Mouse (Mus musculus) embryonic facial prominence, embryonic 11.5 days (tissue): Measurements from ENCODE around the gene Smug1. TPM values are rescaled to one million over a fixed set of nuclear protein-coding genes. Genes with fewer than 3 reads are reported as not detected.
A peak's percentile ranks its signal among the peaks of the same experiment; 100 is the strongest.

ENCODE experiments used
- ATAC-seq: fragments of 200-750 bp; cut with Nextera tagmentation; replicated peaks from 2 replicates; pipeline ENCODE4 v1.8.0; 2017; ENCODE audit warnings: low read depth; ENCODE audit not compliant: insufficient number of reproducible peaks, low FRiP score, low TSS enrichment
- DNase-seq: peaks from one replicate; pipeline ENCODE4 v3.0.0-alpha.2; 2015; ENCODE audit warnings: low spot score
- H3K27ac ChIP-seq: fragments of 300-500 bp; sonication (generic); replicated peaks from 2 replicates; pipeline ENCODE4 v1.5.1; 2014; ENCODE audit warnings: mild to moderate bottlenecking, low read depth, low read length, control low read depth
- H3K27me3 ChIP-seq: fragments of 300-500 bp; sonication (generic); 2 replicates; pipeline ENCODE4 v1.6.1; 2014; ENCODE audit warnings: mild to moderate bottlenecking, low read length, moderate library complexity, mixed read lengths; ENCODE audit not compliant: control insufficient read depth, insufficient read depth
- H3K36me3 ChIP-seq: fragments of 300-500 bp; sonication (generic); replicated peaks from 2 replicates; pipeline ENCODE4 v1.6.1; 2014; ENCODE audit warnings: low read depth, mild to moderate bottlenecking, low read length, moderate library complexity, mixed read lengths; ENCODE audit not compliant: control insufficient read depth, insufficient read depth
- H3K4me1 ChIP-seq: fragments of 300-500 bp; sonication (generic); 2 replicates; pipeline ENCODE4 v1.6.1; 2014; ENCODE audit warnings: low read length, mixed read lengths; ENCODE audit not compliant: control insufficient read depth, insufficient read depth
- H3K4me2 ChIP-seq: fragments of 300-500 bp; sonication (generic); 2 replicates; pipeline ENCODE4 v1.6.1; 2014; ENCODE audit warnings: low read depth, mild to moderate bottlenecking, control low read depth, low read length, moderate library complexity
- H3K4me3 ChIP-seq: fragments of 300-500 bp; sonication (generic); 2 replicates; pipeline ENCODE4 v1.5.1; 2014; ENCODE audit warnings: low read depth, low read length, control low read depth
- H3K9ac ChIP-seq: fragments of 300-500 bp; sonication (generic); replicated peaks from 2 replicates; pipeline ENCODE4 v1.6.1; 2014; ENCODE audit warnings: mild to moderate bottlenecking, control low read depth, low read length
- H3K9me3 ChIP-seq: fragments of 300-500 bp; sonication (generic); replicated peaks from 2 replicates; pipeline ENCODE4 v1.6.1; 2016; ENCODE audit warnings: mild to moderate bottlenecking, low read length, inconsistent platforms, mixed read lengths; ENCODE audit not compliant: control insufficient read depth
- WGBS: fragments of 180-500 bp; shearing (Covaris S2); extraction: QIAGEN DNeasy Blood & Tissue Kit; methylation state at CpG from one replicate; pipeline ENCODE4 v1.1.7; 2014; 5-methylcytosine and 5-hydroxymethylcytosine counted together
- polyA plus RNA-seq: library from polyadenylated mRNA; unstranded; fragments of >200 nt; fragmentation: Nextera tagmentation; extraction: Ambion mirVana; gene quantifications from 2 replicates; pipeline ENCODE4 v1.2.1, GENCODE M21; 2014

The Smug1 gene
- polyA plus RNA-seq = 17.8 and 20.5 TPM in 2 replicates

GRCm38 (mm10) chr15:103167042-103167615 is at the start of gene Smug1:
Gene Smug1, minus strand, starts transcription at chr15:103167092.
- H3K9me3 ChIP-seq = no peaks in the 10 kb centered on the region
- H3K4me2 ChIP-seq = no peak within 1 kb of the TSS
- no peak within 1 kb of the TSS for H3K27ac ChIP-seq
- H3K27me3 ChIP-seq = peaks cover 65% of the 10 kb centered on the region
- H3K9ac ChIP-seq = no peak within 1 kb of the TSS
- DNase-seq (no peak), ATAC-seq (no peak)
- 22% methylated on average over 6 of the region's 6 CpGs for WGBS
- H3K36me3 ChIP-seq = no peaks in the 10 kb centered on the region
- H3K4me3 ChIP-seq = no peak within 1 kb of the TSS
- H3K4me1 ChIP-seq = peaks cover 12% of the 10 kb centered on the region

DNA sequence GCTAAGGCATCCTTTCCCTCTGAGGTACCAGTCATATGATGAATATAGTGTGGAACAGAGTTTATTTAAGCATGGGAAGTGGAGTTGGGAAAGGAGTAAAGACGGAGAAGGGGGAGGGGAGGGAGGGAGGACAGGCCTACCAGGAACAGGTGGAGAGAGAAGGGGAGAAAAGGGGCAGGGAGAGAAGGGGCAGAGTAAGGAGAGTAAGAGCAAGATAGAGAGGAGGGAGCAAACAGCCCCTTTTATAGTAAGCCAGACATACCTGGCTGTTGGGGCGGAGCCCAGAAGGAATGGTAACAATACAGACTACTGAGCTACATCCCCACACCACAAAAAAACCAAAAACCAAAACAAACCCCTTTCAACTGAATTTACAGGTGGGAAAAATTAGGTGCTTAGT is 49.2 kb upstream of the Smug1 start:
- Histone ChIP-seq H3K27ac (peak overlapping the region; percentile 81), H3K4me2 (peak overlapping the region; percentile 28), H3K4me3 (no peak overlapping the region), H3K9ac (0 out of 2 replicates have a peak overlapping the region, but pooled peaks have one; percentile 0), H3K36me3 (no peaks in the 10 kb centered on the region; the same call in 1 of the 2 replicates), H3K9me3 (no peaks in the 10 kb centered on the region), H3K4me1 (no peaks in the 10 kb centered on the region; the same call in 1 of the 2 replicates), H3K27me3 (no peaks in the 10 kb centered on the region)
- 17% methylated on average over 2 of the region's 2 CpGs for WGBS
- DNase-seq = no peak
- 0 out of 2 replicates have a peak, but pooled peaks have one; percentile 12 for ATAC-seq

GRCm38 (mm10) chr15:103214971-103215907 is 48.3 kb upstream of the Smug1 start:
- DNase-seq = peak; percentile 98
- no peaks in the 10 kb centered on the region; the same call in 1 of the 2 replicates for H3K4me1 ChIP-seq
- under 1% methylated on average over 15 of the region's 15 CpGs for WGBS

DNA sequence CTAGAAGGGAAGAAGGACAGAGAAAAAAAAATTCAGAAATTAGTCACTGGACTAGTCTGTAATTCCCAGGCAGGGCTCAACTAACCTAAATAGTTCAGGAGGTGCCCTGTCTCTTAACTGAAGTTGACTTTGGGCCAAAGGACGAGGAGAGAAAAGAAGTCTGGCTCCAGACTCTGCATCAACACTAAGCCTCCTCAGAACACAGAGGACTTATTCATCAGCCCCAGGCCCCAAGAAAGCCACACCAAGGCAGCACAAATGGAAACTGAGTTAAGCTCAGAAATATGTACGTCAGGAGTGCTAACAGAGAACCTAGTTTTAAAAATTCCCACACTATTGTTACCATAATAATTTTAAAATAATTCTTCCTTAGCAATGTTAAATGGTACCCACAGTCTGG is 47.3 kb upstream of the Smug1 start:
- DNase-seq (no peak), ATAC-seq (no peak)
- Histone ChIP-seq H3K27ac (peak overlapping the region; percentile 75), H3K9me3 (no peaks in the 10 kb centered on the region), H3K4me1 (no peaks in the 10 kb centered on the region; the same call in 1 of the 2 replicates), H3K9ac (peak overlapping the region; percentile 28; the same call in 1 of the 2 replicates), H3K4me3 (peak overlapping the region; percentile 10; the same call in 1 of the 2 replicates), H3K4me2 (peak overlapping the region; percentile 32), H3K27me3 (no peaks in the 10 kb centered on the region), H3K36me3 (peaks cover 3% of the 10 kb centered on the region)
- WGBS = 13% methylated on average over 2 of the region's 2 CpGs

More at GRCm38 (mm10) chr15:103214971-103215907, 48.3 kb upstream of the Smug1 start:
- peak overlapping the region; percentile 81 for H3K27ac ChIP-seq
- H3K9ac ChIP-seq = peak overlapping the region; percentile 27
- H3K9me3 ChIP-seq = no peaks in the 10 kb centered on the region
- H3K36me3 ChIP-seq = no peaks in the 10 kb centered on the region; the same call in 1 of the 2 replicates
- H3K27me3 ChIP-seq = no peaks in the 10 kb centered on the region
- peak; percentile 96 for ATAC-seq
- peak overlapping the region; percentile 11 for H3K4me3 ChIP-seq
- H3K4me2 ChIP-seq = peak overlapping the region; percentile 28

DNA sequence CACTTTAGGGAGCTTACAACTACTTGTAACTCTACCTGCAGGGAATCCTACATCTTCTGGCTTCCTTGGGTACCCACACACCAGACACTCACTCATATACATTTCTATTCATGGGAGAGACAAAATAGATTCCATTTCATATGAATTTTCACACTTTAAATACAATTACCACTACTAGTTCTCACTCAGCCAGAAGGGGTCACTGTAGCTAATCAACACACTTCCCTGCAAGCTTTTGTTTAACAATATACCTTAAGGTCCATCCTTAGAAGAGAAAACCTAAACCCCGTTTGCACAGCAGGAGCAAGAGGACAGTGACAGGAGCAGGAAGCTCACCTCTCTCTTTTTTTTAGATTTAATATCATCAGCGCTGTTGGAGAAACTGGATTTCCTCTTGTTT is 38.3 kb upstream of the Smug1 start:
- H3K27ac ChIP-seq = no peak overlapping the region
- DNase-seq = no peak
- 63% methylated on average over 2 of the region's 2 CpGs for WGBS
- H3K4me1 ChIP-seq = no peaks in the 10 kb centered on the region
- ATAC-seq = no peak
- no peaks in the 10 kb centered on the region for H3K9me3 ChIP-seq
- no peaks in the 10 kb centered on the region for H3K27me3 ChIP-seq
- H3K9ac ChIP-seq = no peak overlapping the region
- H3K4me2 ChIP-seq = no peak overlapping the region
- no peak overlapping the region for H3K4me3 ChIP-seq
- peaks cover 3% of the 10 kb centered on the region for H3K36me3 ChIP-seq

- Histone ChIP-seq H3K4me2 (no peak overlapping the region), H3K36me3 (peaks cover 7% of the 10 kb centered on the region), H3K27me3 (no peaks in the 10 kb centered on the region), H3K27ac (no peak overlapping the region), H3K4me3 (no peak overlapping the region), H3K4me1 (no peaks in the 10 kb centered on the region), H3K9ac (no peak overlapping the region), H3K9me3 (no peaks in the 10 kb centered on the region)
- ATAC-seq (no peak), DNase-seq (no peak)
- 68% methylated on average over 6 of the region's 6 CpGs for WGBS
These were observed 35.3 kb upstream of the Smug1 start for GRCm38 (mm10) chr15:103202088-103202793.

DNA sequence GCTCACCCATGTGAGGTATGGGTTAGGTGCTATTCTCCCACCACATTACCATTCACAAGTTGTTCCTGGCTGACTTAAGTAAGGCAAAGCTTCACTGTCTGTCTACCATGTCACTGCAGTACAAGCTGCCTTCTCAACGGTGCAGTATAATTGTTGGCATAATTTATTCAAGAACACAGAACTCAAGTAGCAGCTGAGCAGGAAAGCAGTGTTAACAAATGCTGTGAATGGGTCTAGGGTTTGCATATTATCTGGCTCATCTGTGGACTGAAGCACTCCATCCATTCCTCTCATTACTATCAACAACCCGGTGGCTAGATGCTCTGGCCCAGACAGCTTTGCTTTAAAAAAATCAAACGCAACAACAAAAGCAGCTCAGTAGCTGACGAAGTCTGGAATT is 30.9 kb upstream of the Smug1 start:
- DNase-seq (no peak), ATAC-seq (no peak)
- Histone ChIP-seq H3K27ac (no peak overlapping the region), H3K4me3 (no peak overlapping the region), H3K27me3 (no peaks in the 10 kb centered on the region), H3K36me3 (peaks cover 8% of the 10 kb centered on the region), H3K4me2 (no peak overlapping the region), H3K9me3 (no peaks in the 10 kb centered on the region), H3K4me1 (no peaks in the 10 kb centered on the region), H3K9ac (no peak overlapping the region)
- WGBS = 85% methylated on average over 4 of the region's 4 CpGs
